Mouse (Mus musculus): Measurements from ENCODE around the gene Il6ra.

The Il6ra gene

DNA sequence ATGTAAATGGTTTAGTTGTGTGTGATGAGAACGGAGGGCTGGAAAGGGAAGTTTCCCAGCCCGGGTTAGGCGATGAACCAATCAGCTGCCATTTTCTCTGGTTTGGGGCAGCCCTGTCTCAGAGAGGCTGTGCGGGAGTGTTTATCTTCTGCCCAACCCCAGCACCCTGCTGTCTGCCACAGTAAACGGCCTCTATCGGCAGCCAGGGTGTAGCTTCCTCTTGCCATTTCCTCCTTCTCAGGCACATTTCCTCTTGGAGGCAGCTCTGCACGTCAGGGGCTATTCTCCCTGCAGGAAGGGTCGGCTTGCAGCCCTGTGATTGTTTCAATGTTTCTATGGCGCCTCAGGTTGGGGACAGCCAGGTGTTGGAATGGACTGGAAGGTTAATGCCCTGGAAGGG is 69.8 kb downstream of the Il6ra start:
- DNase-seq = peak; percentile 66

- peak; percentile 56 for DNase-seq
Measured at GRCm38 (mm10) chr3:89842258-89842657, 70.7 kb downstream of the Il6ra start.

DNA sequence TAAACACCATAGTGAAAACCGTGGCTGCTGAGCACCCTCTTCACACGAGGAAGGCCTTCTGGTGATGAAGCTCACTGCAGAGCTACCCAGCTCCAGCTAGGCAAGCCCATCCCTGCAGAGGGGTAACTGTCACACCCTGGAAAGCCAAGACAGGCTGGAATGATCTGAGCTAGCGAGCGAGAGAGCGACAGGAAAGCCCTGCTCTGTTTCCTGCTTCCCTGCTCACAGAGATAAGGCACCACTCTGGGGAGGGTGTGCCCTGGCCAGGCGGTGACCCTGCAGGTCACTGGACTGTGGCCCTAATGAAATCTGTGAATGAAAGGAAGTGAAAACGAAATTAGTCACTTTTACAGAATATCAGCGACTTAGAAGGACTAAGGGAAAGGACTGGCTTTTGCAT is 77.6 kb downstream of the Il6ra start:
- peak; percentile 65 for DNase-seq

DNA sequence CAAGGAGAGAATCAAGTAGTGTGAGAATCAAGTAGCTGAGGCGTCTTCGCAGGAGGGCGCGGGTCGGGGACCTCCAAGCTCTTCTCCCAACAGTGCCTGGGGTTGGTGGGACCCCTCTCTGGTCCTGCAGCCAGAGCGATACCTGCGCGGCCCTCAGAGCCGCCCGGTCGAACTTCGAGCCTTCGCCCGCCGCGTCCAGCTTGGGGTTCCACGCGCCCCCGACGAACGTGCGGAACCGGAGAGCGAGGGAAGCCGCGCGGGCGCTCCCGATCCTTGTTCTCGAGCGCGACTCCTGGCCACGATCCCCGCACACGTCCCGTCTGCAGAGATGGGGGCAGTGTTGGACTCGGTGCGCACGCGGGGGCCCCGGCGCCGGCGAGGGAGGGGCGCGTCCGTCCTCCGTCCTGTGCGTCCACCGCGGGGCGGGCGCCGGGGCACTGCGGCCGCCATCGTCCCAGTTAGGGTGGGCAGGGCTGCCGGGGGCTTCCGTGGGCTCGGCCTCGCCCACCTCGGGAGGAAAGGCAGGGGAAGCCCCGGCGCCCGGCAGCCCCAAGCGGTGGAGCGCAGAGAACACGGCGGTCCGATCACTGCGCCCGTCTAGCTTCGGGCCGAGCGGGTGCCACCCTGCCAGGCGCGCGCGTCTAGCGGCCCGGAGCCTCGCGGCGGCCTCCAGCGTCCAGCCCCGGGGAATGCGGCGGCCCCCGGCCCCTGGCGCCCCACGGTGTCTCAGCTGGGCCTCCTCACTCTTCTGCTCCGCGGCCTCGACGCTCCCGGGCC is 82.0 kb downstream of the Il6ra start, which contains the start of gene She:
She (plus strand) TSS at position 556 of the 777 bp plus-strand sequence.
- DNase-seq = peak; percentile 29

GRCm38 (mm10) chr3:89826295-89826694 is 86.7 kb downstream of the Il6ra start:
- DNase-seq = no peak

DNA sequence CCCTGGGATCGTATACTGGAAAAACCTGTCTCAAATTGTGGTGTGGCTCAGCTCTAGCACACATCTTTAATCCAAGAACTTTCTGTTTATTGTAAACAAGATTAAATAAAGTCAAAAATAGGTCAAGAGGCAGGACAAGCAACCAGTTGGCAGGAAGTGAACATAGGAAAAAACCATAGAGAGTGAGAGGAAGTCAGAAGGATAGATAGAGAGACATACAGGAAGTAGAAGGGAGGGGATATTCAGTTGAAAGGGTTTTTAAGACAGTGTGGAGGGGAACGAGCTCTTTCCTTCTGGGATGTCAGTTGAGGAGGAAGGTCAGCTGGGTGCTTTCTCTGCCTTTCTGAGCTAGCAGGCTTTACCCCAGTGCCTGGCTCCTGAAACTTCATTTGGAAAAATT is 89.4 kb downstream of the Il6ra start:
- DNase-seq = no peak

- DNase-seq = no peak
Measured at GRCm38 (mm10) chr3:89821548-89822480, 91.2 kb downstream of the Il6ra start.

DNA sequence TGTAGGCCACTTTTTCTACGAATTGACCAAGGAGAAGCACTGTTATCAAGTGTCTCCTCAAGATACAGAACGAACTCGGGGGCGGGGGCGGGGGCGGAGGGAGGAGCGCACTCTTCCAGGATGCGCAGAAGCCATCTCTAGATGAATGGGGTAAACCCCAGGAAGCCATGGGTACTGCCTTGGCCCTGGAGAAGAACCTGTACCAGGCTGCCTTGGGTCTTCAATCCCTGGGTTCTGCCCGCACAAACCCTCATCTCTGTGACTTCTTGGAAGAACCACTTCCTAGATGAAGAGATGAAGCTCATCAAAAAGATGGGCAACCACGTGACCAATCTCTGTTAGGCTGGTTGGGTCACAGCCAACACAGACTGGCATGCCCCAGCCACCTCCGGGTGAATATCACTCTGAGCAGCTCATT is 91.9 kb downstream of the Il6ra start:
- DNase-seq = no peak

GRCm38 (mm10) chr3:89820311-89821095 is 92.5 kb downstream of the Il6ra start:
- no peak for DNase-seq

- no peak for DNase-seq
Measured at GRCm38 (mm10) chr3:89819897-89820296, 93.1 kb downstream of the Il6ra start.

DNA sequence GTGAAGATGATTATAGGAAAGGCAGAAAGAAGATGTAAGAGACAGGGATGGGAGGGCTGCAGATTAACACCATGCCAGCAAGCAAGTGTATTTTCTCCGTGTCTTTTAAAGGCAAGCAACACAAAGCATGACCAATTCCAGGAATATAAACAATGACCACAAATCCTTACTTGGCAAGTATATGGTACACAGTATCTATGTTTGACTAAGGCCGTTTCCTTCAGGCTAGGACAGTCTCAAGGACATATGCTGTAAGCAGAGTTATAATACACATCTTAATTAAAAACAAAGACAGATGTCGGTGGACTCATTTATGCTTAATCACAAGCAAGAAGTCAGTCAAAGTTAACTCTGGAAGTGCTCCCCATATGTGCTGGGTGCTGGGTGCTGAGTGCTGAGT is 94.4 kb downstream of the Il6ra start:
- DNase-seq = no peak

DNA sequence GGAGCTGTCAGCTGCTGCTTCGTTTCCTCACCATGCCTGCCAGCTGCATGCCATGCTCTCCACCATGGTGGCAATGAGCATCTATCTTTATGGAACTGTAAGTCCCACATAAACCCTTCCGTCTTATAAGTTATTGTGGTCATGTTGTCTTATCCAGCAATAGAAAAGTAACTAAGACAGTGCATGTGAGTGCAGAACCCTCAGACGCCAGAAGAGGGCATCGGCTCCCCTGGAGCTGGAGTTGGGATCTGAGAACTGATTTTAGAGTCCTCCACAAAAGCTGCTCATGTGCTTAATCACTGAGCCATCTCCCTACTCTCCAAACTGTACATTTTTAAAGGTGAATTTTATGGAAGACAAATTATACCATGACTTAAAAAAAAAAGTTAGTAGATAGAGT is 95.9 kb downstream of the Il6ra start:
- DNase-seq = peak; percentile 53
